ENCODE assay signal across 8 mouse cellular contexts in genomic region chr16:31465630-31466029, GRCm38 (mm10). TPM values are rescaled to one million over a fixed set of nuclear protein-coding genes. Genes with fewer than 3 reads are reported as not detected.
DNase-seq lines count a peak whose midpoint lies in the region; ATAC-seq and TF ChIP-seq lines count a peak whose summit lies in the region.

No protein-coding gene starts in this region.

- TF ChIP-seq EP300 in lung, postnatal 0 days (IDR thresholded peaks at IDR 0.05), result no peak

- TF ChIP-seq CTCF in testis, adult 2 months (IDR thresholded peaks at IDR 0.05; ENCODE audit: control insufficient read depth, insufficient read depth, insufficient replicate concordance, low read depth, low read length), result 0 out of 2 replicates have a peak, but pooled peaks have one; percentile 16
- TF ChIP-seq CTCF in kidney, postnatal 0 days (IDR thresholded peaks at IDR 0.05; ENCODE audit: low read depth), result peak; percentile 75
- TF ChIP-seq CTCF in lung, postnatal 0 days (IDR thresholded peaks at IDR 0.05), result peak; percentile 69

- H3K4me3 ChIP-seq in testis, adult 2 months (ENCODE audit: control insufficient read depth, low read depth, low read length), result no peak overlapping the region
- no peak overlapping the region for H3K4me3 ChIP-seq in embryonic facial prominence, embryonic 10.5 days
- H3K4me3 ChIP-seq in kidney, postnatal 0 days (replicated peaks; ENCODE audit: low read depth, low read length), result no peak overlapping the region
- no peak overlapping the region for H3K4me3 ChIP-seq in lung, postnatal 0 days (ENCODE audit: low read depth, low read length)

- no peak overlapping the region for H3K9ac ChIP-seq in kidney, postnatal 0 days (ENCODE audit: low read depth, low read length)
- H3K9ac ChIP-seq in lung, postnatal 0 days (replicated peaks; ENCODE audit: low read depth), result no peak overlapping the region

- no peaks in the 10 kb centered on the region for H3K36me3 ChIP-seq in testis, adult 2 months (ENCODE audit: control insufficient read depth, insufficient read depth, low read length)
- H3K36me3 ChIP-seq in embryonic facial prominence, embryonic 10.5 days (replicated peaks), result no peaks in the 10 kb centered on the region
- H3K36me3 ChIP-seq in kidney, postnatal 0 days (ENCODE audit: insufficient read depth, low read length), result no peaks in the 10 kb centered on the region
- H3K36me3 ChIP-seq in lung, postnatal 0 days (ENCODE audit: insufficient read depth, low read length), result no peaks in the 10 kb centered on the region

- no peaks in the 10 kb centered on the region for H3K27me3 ChIP-seq in testis, adult 2 months (ENCODE audit: control insufficient read depth, insufficient read depth, low read length)
- peaks cover 26% of the 10 kb centered on the region for H3K27me3 ChIP-seq in embryonic facial prominence, embryonic 10.5 days (replicated peaks; ENCODE audit: low read depth, poor library complexity, severe bottlenecking)
- H3K27me3 ChIP-seq in kidney, postnatal 0 days (ENCODE audit: insufficient read depth, low read length), result no peaks in the 10 kb centered on the region
- no peaks in the 10 kb centered on the region for H3K27me3 ChIP-seq in lung, postnatal 0 days (replicated peaks; ENCODE audit: insufficient read depth, low read length)

- peak; percentile 76 for ATAC-seq in kidney, postnatal 0 days (replicated peaks; ENCODE audit: low FRiP score, low read depth)
- 0 out of 2 replicates have a peak, but pooled peaks have one; percentile 37 for ATAC-seq in lung, postnatal 0 days
- no peak for ATAC-seq in inflammation-experienced regulatory T-cells, adult 6 months

- H3K27ac ChIP-seq in testis, adult 2 months (ENCODE audit: control insufficient read depth, insufficient read depth, low read depth, low read length), result no peak overlapping the region
- H3K27ac ChIP-seq in embryonic facial prominence, embryonic 10.5 days (replicated peaks), result no peak overlapping the region
- no peak overlapping the region for H3K27ac ChIP-seq in kidney, postnatal 0 days
- no peak overlapping the region for H3K27ac ChIP-seq in lung, postnatal 0 days (ENCODE audit: low read length)

- DNase-seq in embryo, embryonic 10 days (ENCODE audit: low spot score), result peak; percentile 44
- DNase-seq in embryo, embryonic 9.5 days (ENCODE audit: extremely low spot score), result no peak
- DNase-seq in testis, postnatal 14 days (ENCODE audit: low spot score), result no peak
- peak; percentile 38 for DNase-seq in embryonic facial prominence, embryonic 10.5 days (ENCODE audit: low spot score)
- peak; percentile 83 for DNase-seq in kidney, postnatal 0 days (ENCODE audit: low spot score)
- peak; percentile 68 for DNase-seq in lung, postnatal 0 days (ENCODE audit: low spot score)

- H3K4me2 ChIP-seq in kidney, postnatal 0 days (ENCODE audit: low read length), result no peak overlapping the region
- no peak overlapping the region for H3K4me2 ChIP-seq in lung, postnatal 0 days (replicated peaks; ENCODE audit: low read depth, low read length)

- TF ChIP-seq POLR2A in testis, adult 2 months (IDR thresholded peaks at IDR 0.05; ENCODE audit: control insufficient read depth, low read depth, low read length), result no peak

- peaks cover 2% of the 10 kb centered on the region for H3K4me1 ChIP-seq in testis, adult 2 months (ENCODE audit: control insufficient read depth, insufficient read depth, low read length)
- peaks cover 27% of the 10 kb centered on the region for H3K4me1 ChIP-seq in embryonic facial prominence, embryonic 10.5 days
- H3K4me1 ChIP-seq in kidney, postnatal 0 days (replicated peaks; ENCODE audit: insufficient read depth, low read length), result no peaks in the 10 kb centered on the region
- 0 out of 2 replicates have a peak, but pooled peaks cover 4% of the 10 kb centered on the region for H3K4me1 ChIP-seq in lung, postnatal 0 days (ENCODE audit: insufficient read depth, low read depth, low read length)

- WGBS in embryonic facial prominence, embryonic 10.5 days, result 40% methylated on average over 4 of the region's 4 CpGs
- WGBS in kidney, postnatal 0 days, result 10% methylated on average over 4 of the region's 4 CpGs
- WGBS in lung, postnatal 0 days, result 43% methylated on average over 4 of the region's 4 CpGs

- H3K9me3 ChIP-seq in embryonic facial prominence, embryonic 10.5 days, result no peaks in the 10 kb centered on the region
- H3K9me3 ChIP-seq in kidney, postnatal 0 days (replicated peaks; ENCODE audit: low read length), result no peaks in the 10 kb centered on the region
- no peaks in the 10 kb centered on the region for H3K9me3 ChIP-seq in lung, postnatal 0 days (ENCODE audit: low read length)

RNA-seq across cellular contexts. Expression of gene Bdh1, which starts 43.5 kb away (rescaled TPM):
- 8.9 and 11.0 TPM in 2 replicates for polyA plus RNA-seq in testis, adult 2 months (2012; rRNA removed)
- polyA plus RNA-seq in embryonic facial prominence, embryonic 10.5 days (2016; fragmentation: Nextera tagmentation; extraction: Ambion mirVana), result 12.2 and 13.4 TPM in 2 replicates
- 79.7 and 88.8 TPM in 2 replicates for polyA plus RNA-seq in kidney, postnatal 0 days (2015; fragmentation: Nextera tagmentation; extraction: Ambion mirVana)
- polyA plus RNA-seq in lung, postnatal 0 days (2015; fragmentation: Nextera tagmentation; extraction: Ambion mirVana), result 1.9 and 2.0 TPM in 2 replicates
- 10 to 100 TPM; 19.1 to 22.4 (median 20.8) TPM for polyA plus RNA-seq in inflammation-experienced regulatory T-cells, adult 6 months (2017; shearing (Covaris generic))

Comparison
In these comparisons a context has a peak if more than half of its experiments do, and no peak if none do; other contexts are left out.
1. DNase-seq: peak in embryo, embryonic 10 days (single experiment), embryonic facial prominence, embryonic 10.5 days (single experiment), kidney, postnatal 0 days (single experiment) and lung, postnatal 0 days (single experiment); none in embryo, embryonic 9.5 days (single experiment) and testis, postnatal 14 days (single experiment).
2. CTCF ChIP-seq: peak in every context shown above with its lines; median percentile 75 in kidney, postnatal 0 days; 69 in lung, postnatal 0 days; 16 in testis, adult 2 months.